Mouse (Mus musculus) forebrain, embryonic 15.5 days (tissue): ENCODE measurements around the gene Zfp948. TPM values are rescaled to one million over a fixed set of nuclear protein-coding genes. Genes with fewer than 3 reads are reported as not detected.

Experiments
- polyA plus RNA-seq: library from polyadenylated mRNA; unstranded; fragments of >200 nt; fragmentation: Nextera tagmentation; extraction: Ambion mirVana; gene quantifications from 2 replicates; pipeline ENCODE4 v1.2.1, GENCODE M21; 2015

Zfp948 gene
- polyA plus RNA-seq, 1 experiment from 2014 or later, result 19.5 TPM

Other genes starting within 250 kb of the Zfp948 start
- gene Zfp677, start 183.3 kb upstream of the Zfp948 start, polyA plus RNA-seq, result 4.2 and 5.1 TPM in 2 replicates
- gene Zfp54, start 143.8 kb upstream of the Zfp948 start, polyA plus RNA-seq, result 4.3 and 5.2 TPM in 2 replicates
- gene Zfp51, start 116.6 kb upstream of the Zfp948 start, polyA plus RNA-seq, result 12.5 and 13.0 TPM in 2 replicates
- gene Zfp53, start 78.0 kb upstream of the Zfp948 start, polyA plus RNA-seq, result 10.9 and 11.3 TPM in 2 replicates
- gene Zfp52, start 31.5 kb upstream of the Zfp948 start, polyA plus RNA-seq, result 2.0 and 2.4 TPM in 2 replicates
- gene Zfp983, start 83.6 kb downstream of the Zfp948 start, polyA plus RNA-seq, result 10.3 and 11.9 TPM in 2 replicates
- gene Gm10226, start 124.9 kb downstream of the Zfp948 start, polyA plus RNA-seq, result 14.7 and 14.8 TPM in 2 replicates
- 17.9 and 18.2 TPM in 2 replicates for gene Zfp760, start 140.7 kb downstream of the Zfp948 start, polyA plus RNA-seq
- 11.1 and 13.7 TPM in 2 replicates for gene Zfp229, start 163.8 kb downstream of the Zfp948 start, polyA plus RNA-seq